Mouse (Mus musculus) hindbrain, embryonic 15.5 days (tissue): ENCODE measurements around the gene Scpep1. TPM values are rescaled to one million over a fixed set of nuclear protein-coding genes. Genes with fewer than 3 reads are reported as not detected.

Source experiments
- ATAC-seq: fragments of 200-750 bp; cut with Nextera tagmentation; 2 replicates; pipeline ENCODE4 v1.8.0; 2017; ENCODE audit warnings: low read depth, moderate number of reproducible peaks, moderate TSS enrichment; ENCODE audit not compliant: low FRiP score
- H3K27ac ChIP-seq: fragments of 300-500 bp; sonication (generic); replicated peaks from 2 replicates; pipeline ENCODE4 v1.5.1; 2015; ENCODE audit warnings: mild to moderate bottlenecking, inconsistent platforms
- H3K27me3 ChIP-seq: fragments of 300-500 bp; sonication (generic); 2 replicates; pipeline ENCODE4 v1.6.1; 2015; ENCODE audit warnings: control low read depth, inconsistent platforms
- H3K36me3 ChIP-seq: fragments of 300-500 bp; sonication (generic); 2 replicates; pipeline ENCODE4 v1.6.1; 2015; ENCODE audit warnings: control low read depth, inconsistent platforms
- H3K4me1 ChIP-seq: fragments of 300-500 bp; sonication (generic); replicated peaks from 2 replicates; pipeline ENCODE4 v1.6.1; 2015; ENCODE audit warnings: control low read depth, inconsistent platforms
- H3K4me2 ChIP-seq: fragments of 300-500 bp; sonication (generic); 2 replicates; pipeline ENCODE4 v1.6.1; 2015; ENCODE audit warnings: moderate library complexity, mild to moderate bottlenecking, inconsistent platforms
- H3K4me3 ChIP-seq: fragments of 300-500 bp; sonication (generic); 2 replicates; pipeline ENCODE4 v1.5.1; 2015; ENCODE audit warnings: mild to moderate bottlenecking, inconsistent platforms
- H3K9ac ChIP-seq: fragments of 300-500 bp; sonication (generic); 2 replicates; pipeline ENCODE4 v1.6.1; 2015; ENCODE audit warnings: inconsistent platforms
- H3K9me3 ChIP-seq: fragments of 300-500 bp; sonication (generic); 2 replicates; pipeline ENCODE4 v1.6.1; 2016; ENCODE audit warnings: control low read depth, inconsistent platforms
- WGBS: fragments of 180-500 bp; shearing (Covaris S2); methylation state at CpG from one replicate; pipeline ENCODE4 v1.1.7; 2015; 5-methylcytosine and 5-hydroxymethylcytosine counted together
- polyA plus RNA-seq: library from polyadenylated mRNA; unstranded; fragments of >200 nt; fragmentation: Nextera tagmentation; extraction: Ambion mirVana; gene quantifications from 2 replicates; pipeline ENCODE4 v1.2.1, GENCODE M21; 2015

Scpep1 gene
- polyA plus RNA-seq, 1 experiment from 2014 or later = 33.6 TPM

DNA sequence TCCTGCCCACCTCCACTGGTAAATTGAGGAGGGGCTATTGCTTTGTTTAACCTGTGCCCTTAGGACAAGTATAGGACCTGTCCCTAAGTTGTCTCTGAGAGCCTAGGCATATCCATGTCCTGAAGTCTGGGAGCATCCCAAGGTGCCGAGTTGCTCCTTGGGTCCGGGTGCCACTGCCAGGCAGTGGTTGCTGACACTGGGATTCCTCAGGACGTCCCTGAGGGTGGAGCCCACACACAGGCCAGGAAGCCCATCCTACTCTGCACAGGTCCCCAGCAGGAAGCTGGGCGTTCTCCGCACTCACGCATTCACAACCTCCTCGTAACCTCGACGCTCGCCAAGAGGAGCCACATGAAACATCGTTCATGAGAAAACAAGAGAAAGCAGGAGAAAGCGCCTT, 13.8 kb downstream of the Scpep1 start:
- 83% methylated on average over 12 of the region's 12 CpGs for WGBS
- H3K4me1 ChIP-seq = no peaks in the 10 kb centered on the region
- H3K9me3 ChIP-seq = no peaks in the 10 kb centered on the region
- no peak overlapping the region for H3K4me2 ChIP-seq
- no peaks in the 10 kb centered on the region for H3K27me3 ChIP-seq
- no peak overlapping the region for H3K27ac ChIP-seq
- no peak overlapping the region for H3K4me3 ChIP-seq
- H3K36me3 ChIP-seq = peaks cover 19% of the 10 kb centered on the region
- no peak for ATAC-seq
- no peak overlapping the region for H3K9ac ChIP-seq

DNA sequence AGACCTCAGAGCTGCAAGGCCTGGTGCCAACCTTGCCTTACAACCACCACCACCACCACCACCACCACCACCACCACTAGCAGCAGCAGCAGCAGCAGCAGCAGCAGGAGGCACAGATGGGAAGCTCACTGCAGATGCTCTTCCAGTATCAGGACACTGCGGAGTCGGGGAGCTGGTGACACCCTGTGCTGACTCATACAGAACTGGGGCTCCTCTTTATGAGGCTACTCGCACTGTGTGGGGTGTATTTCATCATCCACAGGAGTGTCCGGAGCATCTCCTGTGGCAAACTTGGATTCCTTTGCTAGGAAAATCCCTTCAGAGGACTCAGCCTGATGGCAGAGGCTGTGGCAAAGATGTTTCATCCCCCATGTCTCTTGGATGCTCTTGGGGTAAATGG, 15.6 kb downstream of the Scpep1 start:
- H3K4me3 ChIP-seq = no peak overlapping the region
- H3K27ac ChIP-seq = no peak overlapping the region
- 91% methylated on average over 4 of the region's 4 CpGs for WGBS
- no peak overlapping the region for H3K9ac ChIP-seq
- no peak for ATAC-seq
- no peaks in the 10 kb centered on the region for H3K4me1 ChIP-seq
- H3K4me2 ChIP-seq = no peak overlapping the region
- H3K36me3 ChIP-seq = peaks cover 25% of the 10 kb centered on the region
- H3K9me3 ChIP-seq = no peaks in the 10 kb centered on the region
- H3K27me3 ChIP-seq = no peaks in the 10 kb centered on the region

DNA sequence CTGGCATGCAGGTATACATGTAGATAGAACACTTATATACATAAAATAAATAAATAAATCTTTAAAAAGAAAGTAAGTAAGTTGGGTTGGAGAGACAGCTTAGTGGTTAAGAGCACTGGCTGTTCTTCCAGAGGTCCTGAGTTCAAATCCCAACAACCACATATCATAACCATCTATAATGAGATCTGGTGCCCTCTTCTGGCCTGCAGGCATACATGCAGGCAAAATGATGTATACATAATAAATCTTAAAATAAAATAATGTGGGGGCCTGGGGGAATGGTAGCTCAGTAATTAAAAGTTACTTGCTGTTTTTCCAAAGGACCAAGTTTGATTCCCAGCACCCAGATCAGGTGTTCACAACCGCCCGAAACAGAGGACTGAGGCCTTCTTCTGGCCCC, 16.5 kb downstream of the Scpep1 start:
- no peak overlapping the region for H3K4me2 ChIP-seq
- 100% methylated on average over 2 of the region's 2 CpGs for WGBS
- ATAC-seq = no peak
- H3K4me1 ChIP-seq = no peaks in the 10 kb centered on the region
- no peaks in the 10 kb centered on the region for H3K9me3 ChIP-seq
- H3K36me3 ChIP-seq = peaks cover 19% of the 10 kb centered on the region
- no peak overlapping the region for H3K9ac ChIP-seq
- H3K27ac ChIP-seq = no peak overlapping the region
- no peak overlapping the region for H3K4me3 ChIP-seq
- no peaks in the 10 kb centered on the region for H3K27me3 ChIP-seq

DNA sequence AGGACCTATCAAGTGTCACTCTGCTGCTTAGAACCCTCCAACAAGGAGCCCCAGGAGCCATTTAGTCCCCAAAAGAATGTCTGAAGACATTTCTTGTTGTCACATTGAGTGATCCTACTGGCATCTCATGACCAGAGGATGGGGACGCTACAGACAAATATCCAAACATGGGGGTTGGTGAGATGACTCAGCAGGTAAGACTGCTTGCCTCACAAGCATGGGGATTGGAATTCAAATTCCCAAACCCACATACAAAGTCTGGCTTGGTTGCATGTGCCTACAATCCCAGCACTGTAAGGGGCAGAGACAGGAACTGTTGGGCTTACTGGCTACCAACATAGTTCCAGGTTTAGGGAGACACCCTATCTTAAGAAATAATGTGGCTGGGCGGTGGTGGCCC, 17.4 kb downstream of the Scpep1 start:
- Histone ChIP-seq H3K9ac (no peak overlapping the region), H3K4me1 (no peaks in the 10 kb centered on the region), H3K4me3 (no peak overlapping the region), H3K27me3 (no peaks in the 10 kb centered on the region), H3K27ac (no peak overlapping the region), H3K4me2 (no peak overlapping the region), H3K9me3 (no peaks in the 10 kb centered on the region), H3K36me3 (peaks cover 19% of the 10 kb centered on the region)
- WGBS = 92% methylated on average over 2 of the region's 2 CpGs
- no peak for ATAC-seq

DNA sequence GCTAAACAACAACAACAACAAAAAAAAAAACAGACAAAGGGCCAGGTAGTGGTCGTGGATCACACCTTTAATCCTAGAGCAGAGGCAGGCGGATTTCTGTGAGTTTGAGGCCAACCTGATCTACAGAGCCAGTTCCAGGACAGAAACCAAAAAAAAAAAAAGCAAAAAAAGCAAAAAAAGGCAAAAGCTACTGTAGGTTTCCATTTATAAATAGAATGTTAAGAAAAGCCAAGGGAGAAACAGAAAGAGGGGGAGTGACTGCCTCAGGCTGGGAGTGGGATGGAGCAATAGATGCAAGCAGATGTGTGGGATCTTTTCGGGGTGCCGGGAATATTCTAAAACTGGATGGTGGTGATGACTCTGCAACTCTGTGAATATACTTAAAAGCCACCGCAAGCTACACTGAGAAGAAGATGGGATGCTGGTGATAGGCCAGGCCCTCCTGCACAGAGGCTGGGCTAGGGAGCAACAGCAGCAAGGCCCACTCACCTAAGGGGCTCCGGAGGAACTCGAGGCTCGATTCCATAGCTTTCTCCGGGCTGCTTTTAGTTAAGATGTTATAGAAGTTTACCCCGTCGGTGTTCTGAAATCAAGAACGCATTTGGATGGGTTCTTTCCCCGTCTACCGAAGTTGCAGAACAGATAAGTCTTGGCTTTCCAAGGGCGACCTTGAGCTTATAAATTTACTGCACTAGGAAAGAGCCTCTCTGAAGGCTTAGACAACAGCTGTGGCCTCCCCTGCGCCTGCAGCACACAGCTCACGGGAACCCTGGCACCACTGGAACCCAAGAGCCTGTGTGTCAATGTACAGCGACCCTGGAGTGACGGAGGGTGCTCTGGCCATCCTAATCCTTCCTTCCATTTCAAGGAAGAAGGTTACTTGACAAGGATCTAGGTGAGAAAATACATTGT, 20.9 kb downstream of the Scpep1 start:
- no peak for ATAC-seq
- H3K36me3 ChIP-seq = peaks cover 23% of the 10 kb centered on the region
- no peaks in the 10 kb centered on the region for H3K27me3 ChIP-seq
- WGBS = 97% methylated on average over 19 of the region's 19 CpGs
- H3K4me1 ChIP-seq = no peaks in the 10 kb centered on the region
- no peak overlapping the region for H3K27ac ChIP-seq
- H3K4me3 ChIP-seq = no peak overlapping the region
- H3K9me3 ChIP-seq = no peaks in the 10 kb centered on the region
- H3K4me2 ChIP-seq = no peak overlapping the region
- H3K9ac ChIP-seq = no peak overlapping the region

DNA sequence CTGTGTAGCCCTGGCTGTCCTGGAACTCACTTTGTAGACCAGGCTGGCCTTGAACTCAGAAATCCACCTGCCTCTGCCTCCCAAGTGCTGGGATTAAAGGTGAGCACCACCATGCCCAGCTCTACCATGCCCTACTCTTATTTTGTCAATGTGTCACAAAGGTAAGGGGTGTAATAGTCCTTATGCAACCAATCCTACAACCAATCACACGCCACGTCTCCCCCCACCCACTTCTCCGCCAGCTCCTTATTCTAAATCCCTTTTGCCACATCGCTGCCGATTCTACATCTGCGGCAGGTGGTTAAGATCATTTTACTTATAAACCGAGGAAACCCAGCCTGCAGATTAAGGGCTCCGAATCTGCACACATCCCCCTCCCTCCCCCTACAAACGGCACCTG, 22.2 kb downstream of the Scpep1 start:
- Histone ChIP-seq H3K9me3 (no peaks in the 10 kb centered on the region), H3K4me2 (no peak overlapping the region), H3K27ac (no peak overlapping the region), H3K4me1 (no peaks in the 10 kb centered on the region), H3K9ac (no peak overlapping the region), H3K36me3 (peaks cover 15% of the 10 kb centered on the region; the same call in 1 of the 2 replicates), H3K27me3 (no peaks in the 10 kb centered on the region), H3K4me3 (no peak overlapping the region)
- 95% methylated on average over 9 of the region's 9 CpGs for WGBS
- ATAC-seq = no peak

DNA sequence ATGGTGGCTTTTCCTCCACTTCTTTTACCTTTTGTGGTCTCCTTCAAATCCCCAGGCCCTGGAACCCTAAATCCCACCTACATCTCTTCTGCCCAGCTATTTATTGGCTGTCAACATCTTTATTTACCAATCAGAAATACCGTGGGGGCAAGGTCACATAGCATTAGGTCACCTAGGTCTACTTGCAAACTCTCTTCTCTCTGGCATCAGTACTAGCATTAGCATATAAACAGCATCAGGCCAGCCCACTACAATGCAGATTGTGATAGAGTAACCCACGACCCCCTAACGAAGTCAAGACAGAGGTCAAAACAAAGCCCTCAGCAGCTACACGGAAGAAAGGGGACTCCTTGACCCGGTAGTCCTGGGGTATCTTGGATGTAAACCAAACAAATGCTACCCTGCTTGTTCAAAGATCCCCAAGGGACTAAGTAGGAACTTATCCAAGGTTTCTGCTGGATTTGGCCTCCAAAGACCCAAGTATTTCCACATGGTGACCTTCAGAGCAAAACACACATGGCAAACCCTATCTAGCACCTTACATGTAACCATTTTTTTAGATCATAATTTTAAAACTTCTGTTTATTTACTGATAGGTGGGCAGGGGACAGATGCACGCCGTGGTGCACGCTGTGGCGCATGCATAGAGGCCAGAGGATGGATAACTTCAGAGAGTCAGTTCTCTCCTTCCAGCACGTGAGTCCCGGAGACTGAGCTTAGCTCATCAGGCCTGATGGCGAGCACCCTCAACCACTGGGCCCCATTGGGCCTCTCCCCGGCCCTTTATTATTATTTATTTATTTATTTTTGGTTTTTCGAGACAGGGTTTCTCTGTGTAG, 23.4 kb downstream of the Scpep1 start:
- Histone ChIP-seq H3K36me3 (peaks cover 15% of the 10 kb centered on the region; the same call in 1 of the 2 replicates), H3K4me1 (no peaks in the 10 kb centered on the region), H3K27me3 (no peaks in the 10 kb centered on the region), H3K27ac (no peak overlapping the region), H3K4me3 (no peak overlapping the region), H3K9ac (no peak overlapping the region), H3K9me3 (no peaks in the 10 kb centered on the region), H3K4me2 (no peak overlapping the region)
- 73% methylated on average over 14 of the region's 14 CpGs for WGBS
- ATAC-seq = no peak

DNA sequence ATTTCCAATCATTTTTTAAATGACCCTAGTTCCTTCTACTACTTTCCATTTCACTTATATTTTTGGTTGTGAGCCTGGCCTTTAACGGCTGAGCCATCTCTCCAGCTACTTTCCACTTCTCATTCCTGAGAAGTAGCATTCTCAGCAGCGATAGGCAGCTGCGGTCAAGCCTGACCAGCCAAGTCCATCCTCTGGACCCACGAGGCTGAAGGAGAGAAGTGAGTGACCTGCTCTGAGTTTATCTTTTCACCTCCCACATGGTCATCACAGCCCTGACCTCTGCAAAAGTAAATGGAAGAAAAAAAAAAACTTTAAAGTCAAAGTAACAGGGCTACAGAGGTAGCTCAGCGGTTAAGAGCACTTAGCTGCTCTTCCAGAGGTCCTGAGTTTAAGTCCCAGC, 28.7 kb downstream of the Scpep1 start:
- Histone ChIP-seq H3K27ac (no peak overlapping the region), H3K4me1 (no peaks in the 10 kb centered on the region), H3K9ac (no peak overlapping the region), H3K36me3 (peaks cover 27% of the 10 kb centered on the region), H3K27me3 (no peaks in the 10 kb centered on the region), H3K4me2 (no peak overlapping the region), H3K9me3 (no peaks in the 10 kb centered on the region), H3K4me3 (no peak overlapping the region)
- no peak for ATAC-seq
- WGBS = 94% methylated on average over 5 of the region's 5 CpGs

DNA sequence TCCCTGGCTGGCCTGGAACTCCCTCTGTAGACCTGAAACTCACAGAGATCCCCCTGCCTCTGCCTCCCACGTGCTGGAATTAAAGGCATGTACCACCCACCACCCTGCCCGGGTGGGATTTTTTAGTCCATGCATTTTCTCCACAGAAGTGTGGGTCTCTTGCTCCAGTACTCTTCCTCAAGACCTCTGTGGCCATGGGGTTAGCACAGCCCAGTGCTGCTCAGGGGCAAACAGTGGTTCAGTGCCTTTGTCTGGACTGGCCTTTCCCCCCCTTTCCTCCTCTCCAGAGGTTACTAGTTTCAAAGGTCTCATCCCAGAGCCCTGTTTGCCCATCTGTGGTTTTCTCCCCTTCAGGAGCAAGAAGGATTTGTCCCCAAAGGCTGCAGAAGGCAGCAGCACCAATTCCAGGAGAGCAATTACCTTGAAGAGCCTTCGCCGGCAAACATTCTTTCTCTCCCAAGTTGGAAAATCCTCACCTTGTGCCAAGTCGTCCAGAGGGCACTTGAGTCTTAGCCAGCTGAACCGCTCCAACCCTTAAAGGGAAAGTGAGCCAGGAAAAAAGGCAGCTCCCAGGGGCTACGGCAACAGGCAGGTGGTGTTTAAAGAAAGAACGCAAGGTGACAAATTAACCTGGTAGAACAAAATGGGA, 45.8 kb downstream of the Scpep1 start:
- H3K9ac ChIP-seq = no peak overlapping the region
- no peak overlapping the region for H3K4me2 ChIP-seq
- H3K4me3 ChIP-seq = no peak overlapping the region
- no peaks in the 10 kb centered on the region for H3K9me3 ChIP-seq
- WGBS = 82% methylated on average over 8 of the region's 8 CpGs
- no peak overlapping the region for H3K27ac ChIP-seq
- H3K27me3 ChIP-seq = no peaks in the 10 kb centered on the region
- no peaks in the 10 kb centered on the region for H3K4me1 ChIP-seq
- H3K36me3 ChIP-seq = no peaks in the 10 kb centered on the region
- no peak for ATAC-seq

DNA sequence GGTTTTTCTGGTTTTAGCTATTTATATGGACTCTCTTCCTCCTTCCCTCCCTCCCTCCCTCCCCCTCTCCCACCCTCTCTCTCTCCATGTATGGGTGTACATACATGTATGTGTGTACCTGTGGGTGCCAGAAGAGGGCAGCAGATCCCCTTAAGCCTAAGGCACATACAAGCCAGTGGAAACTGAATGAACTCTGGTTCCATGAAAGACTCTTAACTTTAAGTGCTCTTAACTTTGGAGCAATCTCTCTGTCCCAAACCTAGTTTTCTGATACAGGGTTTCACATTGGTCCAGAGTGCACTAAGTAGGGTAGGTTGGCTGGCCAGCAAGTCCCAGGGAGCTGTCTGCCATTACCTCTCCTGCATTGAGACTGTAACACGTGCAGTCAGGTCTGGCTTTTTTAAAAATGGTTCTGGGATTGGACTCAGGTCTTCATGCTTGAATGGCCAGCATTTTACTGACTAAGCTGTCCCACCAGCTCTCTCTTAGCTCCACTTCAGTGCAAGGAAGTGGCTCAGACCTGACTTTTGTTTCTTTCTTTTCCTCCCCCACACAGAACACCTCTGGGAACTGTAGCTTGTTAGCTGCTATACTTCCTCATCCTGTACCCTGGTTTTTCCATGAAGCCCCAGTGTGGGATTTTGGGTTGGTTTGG, 46.6 kb downstream of the Scpep1 start:
- WGBS = 100% methylated on average over 1 of the region's 1 CpGs
- Histone ChIP-seq H3K9me3 (no peaks in the 10 kb centered on the region), H3K9ac (no peak overlapping the region), H3K27ac (no peak overlapping the region), H3K4me1 (no peaks in the 10 kb centered on the region), H3K4me2 (no peak overlapping the region), H3K4me3 (no peak overlapping the region), H3K27me3 (no peaks in the 10 kb centered on the region), H3K36me3 (no peaks in the 10 kb centered on the region)
- no peak for ATAC-seq

DNA sequence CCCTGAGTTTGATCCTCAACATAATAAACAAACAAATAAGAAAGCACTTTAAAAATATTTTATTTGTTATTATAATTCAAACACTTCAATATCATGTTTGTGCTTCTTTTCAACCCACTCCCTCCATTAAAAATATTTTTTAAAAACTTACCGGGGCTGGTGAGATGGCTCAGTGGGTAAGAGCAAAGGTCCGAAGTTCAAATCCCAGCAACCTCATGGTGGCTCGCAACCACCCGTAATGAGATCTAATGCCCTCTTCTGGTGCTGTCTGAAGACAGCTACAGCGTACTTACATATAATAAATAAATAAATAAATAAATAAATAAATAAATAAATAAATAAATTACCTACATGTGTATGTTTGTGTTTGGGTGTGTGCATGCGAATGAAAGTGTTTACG, 47.4 kb downstream of the Scpep1 start:
- H3K4me3 ChIP-seq = no peak overlapping the region
- H3K4me2 ChIP-seq = no peak overlapping the region
- H3K27ac ChIP-seq = no peak overlapping the region
- H3K36me3 ChIP-seq = no peaks in the 10 kb centered on the region
- 94% methylated on average over 7 of the region's 7 CpGs for whole genome bisulfite sequencing
- ATAC-seq = no peak
- no peaks in the 10 kb centered on the region for H3K4me1 ChIP-seq
- H3K9ac ChIP-seq = no peak overlapping the region
- no peaks in the 10 kb centered on the region for H3K9me3 ChIP-seq
- H3K27me3 ChIP-seq = no peaks in the 10 kb centered on the region
